Mouse (Mus musculus): ENCODE data around the gene Atoh8.

Gene Atoh8

DNA sequence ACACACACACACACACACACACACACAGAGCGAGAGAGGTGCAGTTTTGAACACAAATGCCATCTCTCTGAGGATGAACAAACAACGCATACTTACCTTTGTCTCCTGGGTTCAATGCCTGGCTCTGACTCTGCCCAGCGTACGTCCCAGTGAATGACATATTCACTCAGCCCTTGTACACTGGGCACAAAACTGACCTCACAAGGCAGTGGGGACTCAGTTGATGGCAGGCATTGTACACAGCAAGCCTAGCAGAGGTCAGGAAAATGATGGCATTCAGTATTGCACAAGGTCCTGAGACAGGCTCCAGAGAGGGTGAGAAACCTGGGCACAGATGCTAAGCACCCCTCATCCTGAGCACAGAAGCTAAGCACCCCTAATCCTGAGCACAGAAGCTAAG, 8.4 kb downstream of the Atoh8 start:
- no peak for DNase-seq (ENCODE audit: low spot score)

DNA sequence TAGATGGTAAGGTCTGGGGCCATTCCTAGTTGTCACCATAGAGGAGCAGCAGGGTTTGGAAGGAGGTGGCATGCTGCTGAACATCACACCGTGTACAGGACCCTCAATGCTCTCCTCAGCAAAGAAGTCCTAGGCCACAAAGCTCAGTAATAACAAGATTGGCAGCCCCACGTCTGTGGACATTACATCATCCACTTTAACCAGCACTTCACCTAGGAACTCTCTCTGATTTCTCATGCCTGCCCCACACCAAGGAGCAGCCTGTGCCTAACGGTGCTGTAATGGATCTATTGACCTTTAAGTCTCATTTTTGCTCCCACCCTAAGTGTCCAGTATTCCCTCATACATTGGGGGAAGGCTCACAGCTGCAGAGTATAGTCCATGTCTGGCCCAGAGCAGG, 9.7 kb downstream of the Atoh8 start:
- no peak for DNase-seq (ENCODE audit: low spot score)

DNA sequence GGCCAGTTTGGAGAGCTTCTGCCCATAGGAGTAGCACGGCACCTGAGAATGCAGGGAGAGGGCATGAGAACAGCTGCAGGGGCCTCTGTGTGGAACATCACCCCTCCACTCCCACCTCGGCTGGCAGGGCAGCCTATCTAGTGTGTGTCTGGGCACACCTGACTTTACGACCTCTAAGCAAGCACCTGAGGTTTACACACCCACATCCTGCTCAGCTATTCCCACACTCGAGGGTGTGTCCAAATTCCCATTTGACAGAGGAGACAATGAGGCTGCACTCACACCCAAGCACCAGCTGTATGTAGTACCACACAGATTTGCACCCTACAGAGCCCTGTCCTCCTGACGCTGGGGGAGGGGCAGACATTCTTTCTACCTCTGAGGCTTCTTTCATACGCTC, 11.5 kb downstream of the Atoh8 start:
- no peak for DNase-seq (ENCODE audit: low spot score)

DNA sequence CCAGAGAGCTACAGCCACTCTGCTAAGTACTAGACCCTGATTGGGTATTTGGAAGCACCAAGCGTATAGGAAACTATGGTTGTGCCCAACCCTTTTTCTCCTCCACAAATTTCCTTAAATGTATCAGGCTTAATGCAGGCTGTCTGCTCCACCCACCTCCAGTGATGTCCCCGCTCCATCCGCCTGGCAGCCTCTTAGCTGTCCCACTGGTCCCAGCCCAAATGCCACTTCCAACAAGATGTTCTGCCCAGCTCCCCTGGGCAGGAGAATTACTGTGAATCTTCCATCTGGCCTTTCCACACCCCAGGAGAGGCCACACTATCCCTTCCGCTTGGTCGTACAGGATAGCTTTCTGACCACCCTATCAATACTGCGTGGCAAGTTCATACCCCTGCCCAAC, 12.5 kb downstream of the Atoh8 start:
- DNase-seq (ENCODE audit: low spot score): no peak

DNA sequence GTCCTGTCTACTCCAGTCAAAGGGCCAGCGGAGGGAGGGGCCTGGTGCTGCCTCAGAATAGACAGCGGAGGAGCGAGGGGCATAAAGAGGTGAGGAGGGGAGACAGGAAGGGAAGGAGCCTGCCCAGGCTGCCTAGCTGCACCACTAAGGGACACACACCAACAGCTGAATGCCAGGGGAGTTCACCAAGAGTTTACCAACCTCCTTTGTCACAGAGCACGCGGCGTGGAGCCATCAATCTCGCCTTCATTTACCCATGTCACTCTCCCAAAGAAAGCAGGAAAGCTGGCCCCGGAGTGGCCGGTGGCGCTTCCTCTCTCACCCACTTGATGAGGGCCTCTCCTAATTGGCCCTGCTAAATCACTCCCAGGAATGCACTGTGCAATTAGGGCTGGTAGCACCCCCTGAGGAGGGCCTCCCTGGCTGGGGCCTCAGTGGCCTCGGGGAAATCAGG, 13.1 kb downstream of the Atoh8 start:
- no peak for DNase-seq (ENCODE audit: low spot score)

DNA sequence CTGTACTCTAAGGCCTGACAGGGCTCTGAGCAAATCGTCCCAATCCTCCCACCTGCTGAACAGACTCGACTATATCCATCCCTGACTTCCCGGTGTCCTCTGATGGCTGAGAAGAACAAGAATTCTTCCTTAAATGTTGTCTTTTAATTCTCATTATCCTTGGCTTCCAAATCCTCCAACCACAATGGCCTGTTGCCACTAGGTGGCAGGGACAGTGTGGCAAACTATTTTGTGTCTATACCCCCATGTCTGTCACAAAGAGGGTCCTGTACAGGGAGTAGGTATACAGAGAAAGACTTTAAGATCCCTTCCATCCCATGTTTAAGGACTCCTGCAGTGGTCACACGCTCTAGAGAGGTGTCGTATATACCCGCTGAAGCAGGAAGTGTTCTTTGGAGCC, 14.1 kb downstream of the Atoh8 start:
- DNase-seq (ENCODE audit: low spot score): no peak

DNA sequence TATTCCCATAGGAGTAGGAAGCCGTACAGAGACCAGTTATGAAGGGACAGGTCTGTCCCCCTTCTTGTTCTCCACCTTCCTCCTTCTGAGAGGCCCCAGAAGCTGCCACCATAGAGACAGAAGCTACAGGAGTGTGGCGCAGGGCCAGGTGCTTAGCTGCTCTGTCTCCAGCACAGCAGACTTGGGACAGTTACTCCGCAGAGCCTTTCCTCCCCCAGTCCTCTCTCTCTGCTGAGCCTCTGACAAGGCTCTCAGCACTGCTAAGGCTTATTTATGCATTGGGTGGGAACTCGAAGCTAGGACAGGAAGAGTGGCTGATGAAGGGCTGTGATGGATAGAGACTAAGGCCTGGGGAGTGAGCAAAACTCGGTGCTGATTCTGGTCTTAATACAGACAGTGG, 15.8 kb downstream of the Atoh8 start:
- DNase-seq (ENCODE audit: low spot score): no peak

DNA sequence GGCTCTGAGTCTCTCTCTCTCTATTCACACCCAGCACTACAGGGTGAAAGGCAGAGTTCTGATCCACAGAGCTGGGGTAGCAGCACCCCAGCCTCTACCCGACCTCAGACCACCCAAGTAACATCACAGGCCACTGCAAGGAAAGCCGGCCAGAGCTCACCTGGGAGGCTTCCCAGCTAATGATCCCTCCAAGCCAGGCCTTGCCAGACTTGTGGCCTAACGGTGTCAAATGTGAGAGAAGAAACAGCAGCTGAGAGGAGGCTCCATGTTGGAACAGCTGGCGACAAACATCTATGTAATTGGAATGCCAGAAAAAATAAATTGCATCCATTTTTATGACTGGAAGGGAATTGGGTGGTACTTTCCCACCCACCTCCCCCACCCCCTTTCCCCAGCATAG, 17.1 kb downstream of the Atoh8 start:
- no peak for DNase-seq (ENCODE audit: low spot score)

DNA sequence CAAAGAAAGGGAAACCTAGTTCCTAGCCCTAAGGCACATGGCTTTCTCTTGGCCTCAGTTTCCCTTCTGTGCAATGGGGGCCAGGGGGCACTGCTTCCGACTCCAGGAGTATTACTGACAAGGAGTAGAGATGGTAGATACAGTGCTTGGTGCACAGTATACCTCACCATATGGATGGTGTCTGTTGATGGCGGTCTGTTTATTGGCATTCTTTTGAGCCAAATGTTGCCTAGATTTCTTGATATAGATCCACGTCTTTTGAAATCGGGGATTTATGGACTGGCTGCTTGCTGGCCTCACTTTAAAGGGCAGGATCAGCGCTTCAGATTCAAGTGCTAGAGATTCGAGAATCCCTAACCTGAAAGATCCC, 18.0 kb downstream of the Atoh8 start:
- DNase-seq (ENCODE audit: low spot score): no peak

DNA sequence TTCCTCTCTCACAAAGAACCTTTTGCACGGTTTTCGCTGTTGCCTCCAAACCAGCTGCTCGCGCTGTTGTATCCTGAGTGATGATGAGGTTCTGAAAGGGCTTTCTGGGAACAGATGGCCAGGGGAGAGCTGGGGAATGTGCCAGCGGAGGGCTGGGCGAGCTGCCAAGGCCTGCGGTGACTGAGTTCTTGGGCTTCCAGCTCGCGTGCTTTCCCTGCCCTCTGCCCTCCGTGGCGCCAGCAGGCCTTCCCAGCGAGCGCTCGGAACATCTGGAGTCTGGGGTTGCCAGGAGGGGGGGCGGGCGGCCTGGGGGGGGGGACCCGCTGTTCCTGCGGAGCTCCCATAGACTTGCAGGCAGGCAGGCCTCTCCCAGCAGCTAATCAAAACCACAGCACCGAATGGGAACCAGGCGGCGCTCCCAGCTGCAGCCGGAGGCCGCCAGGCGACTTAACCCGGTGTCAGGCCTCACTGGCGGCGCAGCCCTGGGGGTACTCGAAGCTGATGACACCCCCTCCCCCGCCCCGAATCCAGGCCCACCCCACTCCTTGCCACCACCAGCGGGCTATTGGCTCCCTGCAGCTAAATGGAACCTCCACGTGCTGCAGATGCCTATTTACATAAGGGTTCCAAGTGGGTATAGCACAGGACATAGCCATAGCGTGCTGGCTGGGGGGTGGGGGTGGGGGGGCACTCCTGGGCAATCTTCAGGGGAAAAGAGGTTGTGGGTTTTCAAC, 18.5 kb downstream of the Atoh8 start:
- peak; percentile 97 for DNase-seq (ENCODE audit: low spot score)

DNA sequence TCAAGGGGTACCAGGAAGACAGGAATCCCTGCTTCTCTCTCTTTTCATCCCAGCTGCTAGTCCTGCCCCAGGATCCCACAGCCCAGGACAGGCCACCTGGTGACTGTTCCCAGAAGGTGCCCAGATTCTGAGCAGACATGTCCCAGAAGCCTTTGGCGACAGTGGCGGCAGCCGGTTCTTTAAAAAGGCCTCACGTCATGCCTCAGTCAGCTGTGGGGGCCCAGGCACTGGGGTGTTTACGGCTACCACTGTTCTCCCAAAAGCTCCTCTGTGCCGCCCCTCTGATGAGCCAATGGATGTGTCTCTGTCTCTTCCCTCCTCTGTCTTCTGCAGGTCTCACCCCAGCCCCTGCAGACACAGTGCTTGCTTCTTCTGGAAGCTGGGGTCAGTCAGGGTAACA, 19.8 kb downstream of the Atoh8 start:
- DNase-seq (ENCODE audit: low spot score): no peak

DNA sequence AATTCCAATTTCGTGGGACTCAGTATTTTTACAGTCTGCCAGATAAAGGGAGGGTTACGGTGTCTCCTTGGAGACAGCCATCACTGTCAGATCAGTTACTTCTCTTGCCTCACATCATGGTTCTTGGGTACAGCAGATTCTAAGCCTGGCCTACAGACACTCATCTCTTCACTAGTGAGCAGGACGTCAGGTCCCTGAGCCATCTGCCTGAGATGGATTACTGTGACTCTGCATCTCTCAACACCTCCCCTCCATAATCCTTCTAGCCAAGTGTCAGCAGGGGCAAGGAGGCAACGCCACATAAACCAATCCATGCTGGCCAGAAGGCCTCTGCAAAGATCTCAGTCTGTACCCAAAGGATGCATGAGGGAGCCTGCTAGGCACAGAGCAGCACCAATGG, 24.0 kb downstream of the Atoh8 start:
- DNase-seq (ENCODE audit: low spot score): no peak

DNA sequence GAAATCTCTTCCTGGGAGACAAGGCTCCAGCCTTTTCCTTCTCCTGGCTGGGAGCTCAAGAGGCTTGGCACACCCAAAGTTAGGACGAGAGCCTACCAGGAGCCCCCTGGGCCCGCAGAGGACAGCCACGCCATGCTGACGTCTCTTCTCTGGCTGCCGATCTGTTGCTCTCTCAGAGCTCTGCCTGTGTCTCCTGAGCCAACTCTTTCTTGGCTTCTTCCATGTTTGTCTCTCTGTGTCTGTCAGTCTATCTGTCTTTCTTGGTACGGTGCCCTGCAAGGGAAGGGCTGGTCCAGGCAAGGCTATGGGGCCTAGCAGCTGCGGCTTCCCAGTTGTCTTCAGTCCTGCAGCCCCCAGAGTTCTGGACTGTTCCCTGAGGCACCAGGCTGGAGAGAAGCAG, 24.6 kb downstream of the Atoh8 start:
- no peak for DNase-seq (ENCODE audit: low spot score)

DNA sequence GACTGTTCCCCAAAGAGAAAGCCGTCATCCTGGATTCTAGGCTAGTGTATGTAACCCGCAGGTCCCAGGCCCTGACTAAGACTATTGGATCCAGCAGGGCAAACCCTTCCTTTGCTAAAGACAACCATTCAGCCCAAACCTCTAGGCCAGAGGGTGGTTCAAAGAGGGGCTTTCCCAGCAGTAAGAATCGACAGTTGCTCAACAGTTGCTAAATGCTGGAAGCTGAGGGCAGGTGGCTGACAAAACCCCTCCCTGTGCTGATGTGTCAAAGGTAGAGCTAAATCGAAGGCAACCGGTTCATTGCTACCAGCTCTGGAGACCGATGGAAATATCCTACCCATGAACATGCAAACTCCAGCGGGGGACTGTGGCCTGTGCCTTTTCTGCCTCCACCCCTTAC, 25.6 kb downstream of the Atoh8 start:
- DNase-seq (ENCODE audit: low spot score): no peak

DNA sequence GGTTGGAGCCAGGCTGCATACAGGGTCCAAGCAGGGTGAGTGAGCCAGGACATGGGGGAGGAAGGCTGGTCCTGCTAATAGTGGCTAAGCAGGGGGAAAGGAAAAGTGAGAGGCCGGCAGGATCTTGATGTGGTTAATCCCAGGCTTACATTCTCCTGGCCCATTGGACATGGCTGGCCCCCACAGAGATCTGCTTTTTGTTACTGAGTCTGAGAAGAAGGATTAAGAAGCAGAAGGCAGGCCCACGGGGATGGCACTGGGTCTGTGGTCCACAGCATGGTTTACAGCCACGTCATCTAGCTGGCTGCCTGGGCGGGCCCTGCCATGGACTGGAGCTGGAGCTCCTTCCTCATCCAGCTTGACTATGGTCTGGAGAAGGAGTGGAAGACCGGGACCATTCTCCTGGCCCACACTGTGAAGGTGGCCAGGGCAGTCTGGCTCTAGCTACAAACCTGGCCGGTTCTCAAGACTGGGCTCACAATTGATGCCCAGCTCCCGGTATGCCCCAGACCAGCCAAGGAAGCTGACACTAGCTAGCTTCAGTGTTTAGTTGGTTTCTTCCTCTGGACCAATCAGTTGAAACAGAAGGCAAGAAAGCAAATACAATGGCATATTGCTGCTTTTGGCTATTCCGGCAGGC, 26.9 kb downstream of the Atoh8 start:
- DNase-seq (ENCODE audit: low spot score): no peak

DNA sequence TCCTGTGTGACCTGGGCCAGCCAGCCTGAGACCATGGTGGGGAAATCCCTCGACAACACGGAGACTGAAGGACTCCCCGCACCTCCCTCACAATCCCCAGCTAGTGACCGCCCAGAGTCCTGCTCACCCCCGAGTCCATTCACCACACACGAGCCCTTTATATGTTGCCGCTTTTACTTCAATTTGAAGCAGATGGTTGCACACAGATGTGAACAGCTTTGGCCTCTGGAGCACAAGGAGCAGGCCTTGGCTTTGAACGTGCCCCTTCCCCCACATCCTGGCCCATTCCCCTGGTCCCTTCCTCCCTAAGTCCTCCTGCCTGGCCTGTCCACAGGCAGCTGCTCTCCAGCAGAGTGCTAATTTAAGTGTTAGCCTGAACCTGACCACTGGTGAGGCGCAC, 29.4 kb downstream of the Atoh8 start:
- DNase-seq (ENCODE audit: low spot score): no peak

DNA sequence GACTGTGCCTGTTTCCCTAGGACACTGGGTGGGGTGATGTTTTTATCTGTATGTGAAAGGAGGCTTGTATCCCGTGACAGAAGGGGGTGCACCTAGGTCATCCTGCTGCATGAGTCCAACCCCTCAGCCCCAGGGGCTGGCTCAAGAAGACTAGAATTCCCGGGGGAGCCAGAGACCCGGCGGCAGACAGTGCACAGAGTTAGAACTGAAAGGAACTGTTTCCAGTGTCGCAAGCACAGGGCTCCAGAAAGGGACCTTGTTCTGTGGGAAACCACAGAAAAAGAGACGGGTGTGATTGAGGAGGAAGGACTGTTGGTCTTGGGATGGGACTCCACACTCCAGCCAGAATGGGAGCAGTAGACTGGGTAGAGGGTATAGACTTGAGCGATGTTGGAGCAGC, 30.5 kb downstream of the Atoh8 start:
- DNase-seq (ENCODE audit: low spot score): no peak

DNA sequence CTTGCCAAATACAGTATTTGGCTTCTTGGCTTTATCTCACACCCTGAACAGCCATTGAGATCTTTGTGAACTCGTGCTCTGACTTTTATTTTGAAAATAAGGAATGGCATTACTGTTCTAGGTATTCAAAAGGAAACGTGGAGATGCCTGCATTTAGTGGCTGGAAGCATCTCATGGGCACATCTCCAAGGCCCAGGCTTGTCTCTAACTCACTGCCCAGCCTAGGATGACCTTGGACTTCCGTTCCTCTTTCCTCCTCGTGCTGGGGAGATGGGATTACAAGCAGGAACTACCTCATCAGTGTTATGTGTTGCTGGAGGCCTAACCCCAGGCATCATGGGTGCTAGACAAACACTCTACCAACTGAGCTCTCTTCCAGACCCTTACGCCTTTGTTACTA, 32.1 kb downstream of the Atoh8 start:
- no peak for DNase-seq (ENCODE audit: low spot score)

DNA sequence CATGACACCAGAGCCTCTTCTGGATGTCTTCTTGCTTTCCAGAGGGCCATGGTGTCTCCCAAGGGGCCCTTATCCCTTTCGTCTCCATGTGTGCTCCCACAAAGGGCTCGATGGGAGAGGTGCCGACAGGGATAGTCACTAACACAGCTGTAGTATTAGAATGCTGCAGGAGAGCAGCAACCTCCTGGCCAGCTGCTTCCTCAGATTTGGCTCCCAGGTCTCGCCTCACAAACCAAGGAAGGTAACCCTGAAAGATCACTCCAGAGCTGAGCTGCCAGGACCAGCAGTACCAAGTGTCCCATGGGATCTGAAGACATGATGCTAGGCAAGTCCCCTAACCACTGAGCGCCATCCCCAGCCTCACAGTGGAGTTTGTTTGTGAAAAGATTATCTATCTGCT, 32.6 kb downstream of the Atoh8 start:
- no peak for DNase-seq (ENCODE audit: low spot score)

DNA sequence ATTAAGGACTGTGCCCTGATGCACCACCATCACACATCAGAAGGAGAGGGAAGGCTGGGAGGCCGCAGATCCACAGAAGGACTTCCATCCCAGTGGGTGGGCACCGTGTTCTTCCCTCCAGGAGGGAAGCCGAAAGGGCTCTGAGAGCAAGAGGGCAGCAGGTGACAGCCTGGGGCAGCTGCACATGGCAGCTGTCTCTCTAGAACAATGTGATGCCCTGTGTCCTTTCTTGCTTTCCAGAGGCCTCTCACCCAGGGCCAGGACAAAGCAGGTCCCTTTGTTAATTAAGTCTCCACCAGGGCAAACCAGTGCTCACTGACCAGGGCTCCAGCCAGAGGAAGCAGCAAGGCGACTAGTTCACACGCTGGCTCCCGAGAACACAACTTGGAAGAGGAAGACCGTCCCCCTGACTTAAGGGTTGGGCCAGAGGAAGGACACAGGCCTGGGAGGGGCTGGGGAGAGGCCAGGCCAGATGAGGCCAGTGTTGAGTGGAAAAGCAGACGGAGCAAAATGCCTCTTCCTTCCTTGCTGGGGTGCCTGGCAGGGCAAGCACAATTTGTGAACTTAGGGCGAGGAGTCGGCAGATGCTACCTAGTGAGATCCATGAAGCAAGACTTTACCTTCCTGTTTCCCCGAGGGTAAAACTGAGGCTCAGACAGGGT, 34.7 kb downstream of the Atoh8 start:
- DNase-seq (ENCODE audit: low spot score): no peak

DNA sequence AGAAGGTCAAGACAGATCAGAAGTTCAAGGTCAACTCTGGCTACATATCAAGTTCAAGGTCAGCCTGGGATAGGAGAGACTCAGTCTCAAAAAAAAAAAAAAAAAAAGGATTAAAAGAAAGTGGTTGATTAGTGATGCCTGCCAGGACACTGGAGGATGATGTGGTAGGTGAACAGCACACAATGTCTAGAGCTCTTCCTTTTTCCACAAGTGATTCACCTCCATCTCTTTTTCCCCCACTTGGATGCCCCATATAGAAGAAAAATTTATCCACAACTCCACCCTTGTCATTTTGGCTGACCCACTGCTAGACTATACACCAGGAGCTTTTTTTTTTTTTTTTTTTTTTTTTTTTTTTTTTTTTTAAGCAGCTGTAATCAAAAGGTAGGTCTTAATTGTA, 37.9 kb downstream of the Atoh8 start:
- DNase-seq (ENCODE audit: low spot score): no peak

DNA sequence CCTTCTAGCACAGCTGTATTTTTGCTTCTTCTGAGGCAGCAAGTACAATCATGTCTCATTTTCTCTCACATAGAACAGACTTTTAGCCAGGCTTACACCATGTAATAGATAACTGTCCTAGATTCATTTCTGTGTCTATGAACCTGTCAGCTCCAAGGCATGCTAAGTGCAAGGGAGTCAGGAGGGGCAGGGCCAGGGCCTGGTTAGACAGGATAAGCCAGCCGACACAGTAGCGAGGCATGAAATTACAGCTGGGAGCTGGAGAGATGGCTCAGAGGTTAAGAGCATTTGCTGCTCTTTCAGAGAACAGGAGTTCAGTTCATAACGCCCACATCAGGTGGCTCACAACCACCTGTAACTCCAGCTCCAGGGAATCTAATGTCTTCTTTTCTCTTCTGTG, 38.7 kb downstream of the Atoh8 start:
- DNase-seq (ENCODE audit: low spot score): no peak

DNA sequence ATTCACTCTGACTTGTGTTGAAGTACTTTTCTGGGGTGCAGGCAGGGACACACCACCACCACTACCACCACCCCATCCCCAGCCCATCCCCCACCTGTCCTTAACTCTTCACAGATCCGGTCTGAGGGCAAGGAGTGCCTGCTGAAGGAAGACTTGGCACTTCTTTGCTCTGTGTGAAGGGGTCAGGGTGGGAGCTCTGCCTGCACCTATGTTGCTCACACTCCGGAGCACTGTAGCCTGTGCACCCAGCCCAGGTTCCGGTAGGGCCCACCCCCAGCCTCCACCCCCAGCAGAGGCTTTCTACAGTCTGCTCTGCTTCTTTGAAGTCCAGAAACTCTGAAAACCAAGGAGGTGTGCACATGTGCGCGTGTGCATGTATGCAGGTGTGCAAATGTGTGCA, 44.8 kb downstream of the Atoh8 start:
- no peak for DNase-seq (ENCODE audit: low spot score)

DNA sequence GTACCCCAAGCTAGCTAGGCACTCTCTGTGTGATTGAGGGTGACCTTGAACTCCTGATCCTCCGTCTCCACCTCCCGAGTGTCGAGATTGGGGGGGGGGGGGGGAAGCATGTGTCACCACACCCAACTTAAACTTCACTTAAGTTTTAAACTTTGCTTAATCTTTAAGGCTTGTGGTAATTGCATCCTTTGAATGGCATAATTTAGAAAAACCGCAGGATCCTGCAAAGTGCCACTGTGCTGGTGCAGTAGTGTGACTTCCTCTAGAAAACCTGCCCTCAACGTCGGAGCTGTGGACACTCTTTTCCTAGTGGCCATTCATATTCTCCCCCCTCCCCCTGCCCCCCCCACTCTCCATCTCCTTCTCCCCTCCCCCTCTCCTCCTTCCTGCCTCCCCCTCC, 45.3 kb downstream of the Atoh8 start:
- DNase-seq (ENCODE audit: low spot score): no peak
